Mouse (Mus musculus) layer of hippocampus, postnatal 25 days (tissue): ENCODE measurements around the gene Igsf9. TPM values are rescaled to one million over a fixed set of nuclear protein-coding genes. Genes with fewer than 3 reads are reported as not detected.
A peak's percentile ranks its signal among the peaks of the same experiment; 100 is the strongest.

Experiments used
- DNase-seq, 2 experiments: peaks; one replicate each; pipeline ENCODE4 v3.0.0; 2022; ENCODE audit warnings: mixed read lengths in 2 of 2, low spot score in 1 of 2; ENCODE audit errors: extremely low spot score in 1 of 2
- total RNA-seq, 2 experiments: library from RNA; stranded (reverse); gene quantifications; 2 replicates each; pipeline ENCODE4 v1.2.3; 2021

The Igsf9 gene
- total RNA-seq: 1 to 10 TPM; 5.6 to 8.2 TPM

GRCm38 (mm10) chr1:172481540-172482280 lies at the start of gene Igsf9:
Gene Igsf9, plus strand, starts transcription at chr1:172481788.
- DNase-seq: peak; percentile 71 to 82

GRCm38 (mm10) chr1:172431836-172432586 lies 49.6 kb upstream of the Igsf9 start:
- DNase-seq: no peak

GRCm38 (mm10) chr1:172432587-172432955 lies 49.0 kb upstream of the Igsf9 start:
- DNase-seq: no peak

GRCm38 (mm10) chr1:172433012-172433850 lies 48.4 kb upstream of the Igsf9 start:
- no peak for DNase-seq

- DNase-seq: no peak
Measured at GRCm38 (mm10) chr1:172433851-172434165, 47.8 kb upstream of the Igsf9 start.

GRCm38 (mm10) chr1:172436785-172437184 lies 44.8 kb upstream of the Igsf9 start:
- DNase-seq: no peak

- no peak for DNase-seq
Measured at GRCm38 (mm10) chr1:172438621-172439020, 43.0 kb upstream of the Igsf9 start.

GRCm38 (mm10) chr1:172440521-172440920 lies 41.1 kb upstream of the Igsf9 start:
- DNase-seq: no peak

- DNase-seq: no peak
Measured at GRCm38 (mm10) chr1:172441935-172442445, 39.6 kb upstream of the Igsf9 start.

GRCm38 (mm10) chr1:172450226-172450625 lies 31.4 kb upstream of the Igsf9 start:
- no peak for DNase-seq

GRCm38 (mm10) chr1:172450848-172451470 lies 30.6 kb upstream of the Igsf9 start:
- DNase-seq: no peak

GRCm38 (mm10) chr1:172452911-172453310 lies 28.7 kb upstream of the Igsf9 start:
- DNase-seq: no peak

GRCm38 (mm10) chr1:172453810-172454209 lies 27.8 kb upstream of the Igsf9 start:
- no peak for DNase-seq

GRCm38 (mm10) chr1:172455416-172455815 lies 26.2 kb upstream of the Igsf9 start:
- DNase-seq: no peak

GRCm38 (mm10) chr1:172456001-172456677 lies 25.4 kb upstream of the Igsf9 start:
- no peak for DNase-seq

GRCm38 (mm10) chr1:172457196-172457595 lies 24.4 kb upstream of the Igsf9 start:
- DNase-seq: no peak

GRCm38 (mm10) chr1:172458041-172458440 lies 23.5 kb upstream of the Igsf9 start:
- no peak for DNase-seq

- no peak for DNase-seq
Measured at GRCm38 (mm10) chr1:172461602-172462001, 20.0 kb upstream of the Igsf9 start.

- DNase-seq: no peak
Measured at GRCm38 (mm10) chr1:172462534-172462933, 19.1 kb upstream of the Igsf9 start.
